Mouse (Mus musculus) stomach, embryonic 15.5 days (tissue): ENCODE results near the gene Vmn2r27. TPM values are rescaled to one million over a fixed set of nuclear protein-coding genes. Genes with fewer than 3 reads are reported as not detected.

Experiments
- ATAC-seq: fragments of 200-750 bp; cut with Nextera tagmentation; 2 replicates; pipeline ENCODE4 v1.8.0; 2017; ENCODE audit warnings: low read depth, moderate number of reproducible peaks, moderate TSS enrichment; ENCODE audit not compliant: insufficient read depth, low FRiP score
- H3K27ac ChIP-seq: fragments of 300-500 bp; sonication (generic); 2 replicates; pipeline ENCODE4 v1.5.1; 2015; ENCODE audit warnings: mild to moderate bottlenecking, inconsistent platforms
- H3K27me3 ChIP-seq: fragments of 300-500 bp; sonication (generic); replicated peaks from 2 replicates; pipeline ENCODE4 v1.6.1; 2015; ENCODE audit warnings: inconsistent platforms
- H3K36me3 ChIP-seq: fragments of 300-500 bp; sonication (generic); 2 replicates; pipeline ENCODE4 v1.6.1; 2015; ENCODE audit warnings: inconsistent platforms
- H3K4me1 ChIP-seq: fragments of 300-500 bp; sonication (generic); 2 replicates; pipeline ENCODE4 v1.6.1; 2015; ENCODE audit warnings: inconsistent platforms
- H3K4me2 ChIP-seq: fragments of 300-500 bp; sonication (generic); 2 replicates; pipeline ENCODE4 v1.6.1; 2015; ENCODE audit warnings: mild to moderate bottlenecking, inconsistent platforms
- H3K4me3 ChIP-seq: fragments of 300-500 bp; sonication (generic); replicated peaks from 2 replicates; pipeline ENCODE4 v1.5.1; 2015; ENCODE audit warnings: inconsistent platforms
- H3K9ac ChIP-seq: fragments of 300-500 bp; sonication (generic); 2 replicates; pipeline ENCODE4 v1.6.1; 2015; ENCODE audit warnings: inconsistent platforms
- H3K9me3 ChIP-seq: fragments of 300-500 bp; sonication (generic); 2 replicates; pipeline ENCODE4 v1.6.1; 2016; ENCODE audit warnings: inconsistent platforms
- WGBS: fragments of 180-500 bp; shearing (Covaris S2); methylation state at CpG from one replicate; pipeline ENCODE4 v1.1.7; 2015; 5-methylcytosine and 5-hydroxymethylcytosine counted together
- polyA plus RNA-seq: library from polyadenylated mRNA; unstranded; fragments of >200 nt; fragmentation: Nextera tagmentation; extraction: Ambion mirVana; gene quantifications from 2 replicates; pipeline ENCODE4 v1.2.1, GENCODE M21; 2015

The Vmn2r27 gene
- not detected in 2 replicates for polyA plus RNA-seq

DNA sequence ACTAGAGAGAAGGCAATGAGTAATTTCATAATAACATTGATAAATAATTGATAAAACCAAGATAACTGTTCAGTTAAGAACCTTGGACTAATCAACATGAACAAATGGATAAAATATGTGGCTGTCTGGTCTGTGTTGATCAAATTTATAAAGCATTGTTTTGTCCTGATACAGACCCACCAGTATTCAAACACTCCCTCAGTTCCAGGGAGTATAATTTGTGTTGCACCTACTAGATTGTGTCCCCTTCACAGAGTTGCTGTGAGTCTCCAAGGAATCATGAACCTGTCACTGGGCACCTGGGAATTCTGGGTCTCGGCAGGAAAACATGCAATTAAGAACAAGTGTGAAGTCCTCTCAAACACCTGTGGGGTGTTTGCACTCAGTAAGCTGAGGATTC lies at the start of gene Vmn2r27:
TSS of gene Vmn2r27 (minus strand) at position 101 of the 400 bp plus-strand sequence.
- Histone ChIP-seq H3K4me1 (no peaks in the 10 kb centered on the region), H3K27me3 (no peaks in the 10 kb centered on the region), H3K27ac (no peak within 1 kb of the TSS), H3K36me3 (no peaks in the 10 kb centered on the region), H3K4me3 (no peak within 1 kb of the TSS), H3K9ac (no peak within 1 kb of the TSS), H3K4me2 (no peak within 1 kb of the TSS), H3K9me3 (no peaks in the 10 kb centered on the region)
- ATAC-seq = no peak
- 64% methylated on average over 1 of the region's 1 CpGs for WGBS

DNA sequence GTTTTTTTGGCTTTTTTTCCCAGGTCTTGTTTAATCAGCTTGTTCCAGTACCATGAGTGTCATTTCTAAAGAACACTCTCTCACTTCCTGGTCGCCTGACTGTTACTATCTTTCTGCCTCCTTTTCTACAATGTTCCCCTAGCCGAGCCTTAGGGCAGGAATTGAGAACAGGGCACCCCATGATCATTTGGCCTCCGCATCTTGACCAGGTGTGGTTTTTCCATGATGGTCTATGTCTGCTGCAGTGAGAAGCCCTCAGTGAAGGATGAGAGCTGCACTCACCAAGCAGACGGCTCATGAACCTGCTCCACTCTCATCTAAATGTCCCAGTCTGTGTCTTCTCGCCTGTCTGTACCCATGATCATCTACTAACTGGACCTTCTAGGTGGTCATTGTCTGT lies 46.6 kb upstream of the Vmn2r27 start:
- ATAC-seq = no peak
- Histone ChIP-seq H3K4me2 (no peak overlapping the region), H3K9me3 (no peaks in the 10 kb centered on the region), H3K4me3 (no peak overlapping the region), H3K36me3 (no peaks in the 10 kb centered on the region), H3K9ac (no peak overlapping the region), H3K27ac (no peak overlapping the region), H3K27me3 (no peaks in the 10 kb centered on the region), H3K4me1 (no peaks in the 10 kb centered on the region)
- 78% methylated on average over 5 of the region's 5 CpGs for WGBS

DNA sequence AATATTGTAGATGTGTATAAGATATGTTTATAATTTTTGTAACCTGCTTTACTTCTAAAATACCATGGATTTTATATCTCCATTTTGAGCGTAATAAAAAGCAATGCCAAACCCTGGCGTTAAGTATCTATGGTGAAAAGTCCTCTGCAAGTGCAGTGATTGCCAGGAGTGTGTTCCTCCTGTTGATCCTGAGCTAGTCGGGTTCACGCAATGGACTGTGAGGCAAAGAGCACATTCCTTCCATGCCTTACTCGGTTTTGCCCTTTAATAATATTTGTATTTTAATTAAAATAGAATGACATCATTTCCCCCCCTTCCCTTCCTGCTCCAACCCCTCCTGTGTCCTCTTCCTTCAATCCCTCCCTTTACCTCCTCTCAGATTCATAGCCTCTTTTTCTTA lies 46.0 kb upstream of the Vmn2r27 start:
- H3K4me3 ChIP-seq = no peak overlapping the region
- no peaks in the 10 kb centered on the region for H3K36me3 ChIP-seq
- WGBS = 71% methylated on average over 5 of the region's 5 CpGs
- no peak overlapping the region for H3K27ac ChIP-seq
- no peak for ATAC-seq
- no peak overlapping the region for H3K9ac ChIP-seq
- H3K4me1 ChIP-seq = no peaks in the 10 kb centered on the region
- no peak overlapping the region for H3K4me2 ChIP-seq
- H3K27me3 ChIP-seq = no peaks in the 10 kb centered on the region
- H3K9me3 ChIP-seq = no peaks in the 10 kb centered on the region

DNA sequence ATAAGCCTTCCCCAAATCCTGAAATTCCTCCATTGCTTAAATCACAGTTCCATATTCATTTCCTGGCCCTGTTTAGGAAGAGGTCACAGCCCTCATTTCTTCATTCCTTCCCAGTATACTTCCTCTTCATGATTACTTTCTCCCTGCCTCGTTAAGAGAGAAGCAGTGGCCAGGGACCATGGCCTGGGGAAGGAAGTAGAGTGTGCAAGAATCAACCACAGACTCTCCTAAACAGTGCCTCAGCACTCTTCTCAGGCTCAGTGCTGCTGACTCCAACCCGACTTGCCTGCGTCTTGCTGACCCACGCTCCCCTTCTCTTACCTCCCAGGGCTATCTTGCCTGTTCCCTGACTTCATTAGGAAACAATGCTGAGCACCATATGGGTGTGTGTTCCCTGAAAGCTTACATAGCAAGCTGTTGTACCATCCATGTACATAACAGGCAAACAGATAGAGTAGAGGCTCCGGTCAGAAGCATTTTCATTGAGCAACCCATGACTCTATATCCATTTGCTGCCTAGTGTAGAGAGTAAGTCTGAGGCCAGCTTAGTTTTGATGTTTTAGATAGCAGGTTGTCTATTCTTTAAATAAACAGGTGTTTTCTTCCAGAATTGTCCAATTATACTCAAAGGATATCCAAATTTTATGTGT lies 41.7 kb upstream of the Vmn2r27 start:
- H3K9ac ChIP-seq = no peak overlapping the region
- no peak overlapping the region for H3K4me3 ChIP-seq
- H3K4me2 ChIP-seq = no peak overlapping the region
- H3K27ac ChIP-seq = no peak overlapping the region
- H3K9me3 ChIP-seq = no peaks in the 10 kb centered on the region
- 72% methylated on average over 5 of the region's 5 CpGs for WGBS
- no peaks in the 10 kb centered on the region for H3K27me3 ChIP-seq
- no peaks in the 10 kb centered on the region for H3K36me3 ChIP-seq
- ATAC-seq = no peak; the same call in 1 of the 2 replicates
- no peaks in the 10 kb centered on the region for H3K4me1 ChIP-seq

DNA sequence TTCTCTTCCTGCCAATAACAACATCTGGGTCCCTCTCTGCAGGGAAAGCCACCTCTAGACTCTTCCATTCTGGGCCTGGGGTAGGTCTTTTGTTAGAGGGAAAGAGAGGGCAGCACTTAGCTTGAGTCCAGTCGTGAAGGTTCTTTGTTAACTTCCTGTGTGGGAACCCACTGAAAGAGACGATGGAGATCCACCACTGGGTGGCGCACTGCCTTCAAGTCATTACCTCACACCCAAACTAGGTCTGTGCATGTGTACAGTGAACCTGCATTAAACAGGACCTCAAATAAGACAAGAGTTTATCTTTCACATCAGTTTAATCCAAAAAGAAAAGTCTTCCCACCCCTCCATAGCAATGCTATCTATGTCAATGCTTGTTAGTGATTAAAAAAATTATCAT lies 31.0 kb upstream of the Vmn2r27 start:
- H3K4me2 ChIP-seq = no peak overlapping the region
- H3K9ac ChIP-seq = no peak overlapping the region
- no peak overlapping the region for H3K27ac ChIP-seq
- no peaks in the 10 kb centered on the region for H3K4me1 ChIP-seq
- WGBS = 2% methylated on average over 3 of the region's 3 CpGs
- H3K9me3 ChIP-seq = no peaks in the 10 kb centered on the region
- no peak overlapping the region for H3K4me3 ChIP-seq
- ATAC-seq = no peak
- no peaks in the 10 kb centered on the region for H3K27me3 ChIP-seq
- no peaks in the 10 kb centered on the region for H3K36me3 ChIP-seq

DNA sequence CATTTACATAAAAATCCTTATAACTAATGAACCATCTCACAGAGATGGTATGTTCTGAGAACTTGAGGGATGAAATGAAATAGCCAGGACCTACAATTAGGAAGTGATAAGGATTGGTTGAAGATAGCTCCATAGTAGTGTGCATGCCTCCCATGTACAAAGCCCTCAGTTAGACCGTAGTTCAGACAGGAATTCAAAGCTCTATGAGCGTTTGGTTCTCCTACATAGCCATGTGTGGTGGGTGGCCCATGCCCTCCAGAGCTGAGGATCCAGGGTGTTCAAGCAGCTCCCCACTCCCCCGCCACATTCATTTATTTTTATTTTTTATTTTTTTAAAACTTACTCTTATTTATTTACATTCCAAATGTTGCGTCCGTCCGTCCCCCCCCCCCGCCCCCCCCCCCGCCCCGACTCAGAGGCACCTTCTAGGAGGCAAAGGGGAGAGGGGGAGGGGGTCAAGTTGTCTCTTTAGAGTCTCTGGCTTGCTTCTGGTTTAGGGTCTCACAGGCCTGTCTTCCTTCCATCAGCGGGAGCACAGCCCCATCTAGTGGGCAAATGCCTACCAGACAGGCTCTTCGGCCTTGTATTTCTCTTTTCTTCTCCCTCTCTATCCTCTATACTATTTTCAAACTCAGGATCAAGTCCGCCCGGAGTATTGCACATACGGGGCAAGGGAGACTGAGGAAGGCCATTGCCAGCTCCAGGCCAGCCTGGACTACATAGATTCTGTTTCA lies 28.7 kb upstream of the Vmn2r27 start:
- H3K4me2 ChIP-seq = no peak overlapping the region
- H3K9me3 ChIP-seq = no peaks in the 10 kb centered on the region
- whole genome bisulfite sequencing = 21% methylated on average over 11 of the region's 14 CpGs
- H3K27ac ChIP-seq = no peak overlapping the region
- H3K36me3 ChIP-seq = no peaks in the 10 kb centered on the region
- no peak overlapping the region for H3K4me3 ChIP-seq
- no peaks in the 10 kb centered on the region for H3K4me1 ChIP-seq
- H3K27me3 ChIP-seq = no peaks in the 10 kb centered on the region
- no peak overlapping the region for H3K9ac ChIP-seq
- ATAC-seq = peak; percentile 66

DNA sequence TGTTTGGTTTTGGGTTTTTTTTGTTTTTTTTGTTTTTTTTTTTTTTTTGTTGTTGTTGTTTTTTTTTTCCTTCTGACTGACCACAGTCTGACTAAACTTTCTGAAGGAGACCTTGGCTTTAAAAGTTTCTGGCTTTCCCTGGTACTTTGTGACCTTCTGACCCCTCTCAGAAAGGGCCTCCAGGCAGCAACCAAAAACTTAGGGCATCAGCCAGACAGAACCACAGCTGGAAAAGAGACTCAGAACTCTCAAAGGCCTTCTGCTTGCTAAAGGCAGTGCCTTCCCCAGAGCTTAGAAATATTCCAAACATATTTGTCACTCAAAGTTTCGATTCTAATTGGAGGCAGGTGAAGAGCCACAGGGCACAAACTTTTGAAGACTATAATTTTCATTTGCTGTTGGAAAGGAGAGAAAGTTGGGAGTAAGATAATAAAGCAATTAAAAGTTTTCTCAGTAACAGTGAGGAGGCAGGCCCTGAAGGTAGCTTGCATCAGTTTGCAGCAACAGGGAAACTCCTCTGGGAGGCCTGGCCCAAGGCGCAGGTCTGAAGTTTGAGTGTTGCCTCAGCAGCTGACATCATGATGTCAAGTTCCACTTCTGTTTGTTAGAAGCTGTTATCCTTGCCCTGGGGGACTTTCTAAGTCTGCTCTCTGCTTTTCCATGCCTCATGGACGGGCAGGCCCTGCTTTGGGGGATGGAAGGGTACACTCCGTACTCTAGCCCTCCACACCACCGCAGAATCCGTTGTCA lies 24.2 kb upstream of the Vmn2r27 start:
- Histone ChIP-seq H3K4me1 (no peaks in the 10 kb centered on the region), H3K9me3 (no peaks in the 10 kb centered on the region), H3K4me2 (no peak overlapping the region), H3K9ac (no peak overlapping the region), H3K4me3 (no peak overlapping the region), H3K27ac (no peak overlapping the region), H3K36me3 (no peaks in the 10 kb centered on the region), H3K27me3 (no peaks in the 10 kb centered on the region)
- ATAC-seq = no peak
- WGBS = 80% methylated on average over 6 of the region's 6 CpGs

DNA sequence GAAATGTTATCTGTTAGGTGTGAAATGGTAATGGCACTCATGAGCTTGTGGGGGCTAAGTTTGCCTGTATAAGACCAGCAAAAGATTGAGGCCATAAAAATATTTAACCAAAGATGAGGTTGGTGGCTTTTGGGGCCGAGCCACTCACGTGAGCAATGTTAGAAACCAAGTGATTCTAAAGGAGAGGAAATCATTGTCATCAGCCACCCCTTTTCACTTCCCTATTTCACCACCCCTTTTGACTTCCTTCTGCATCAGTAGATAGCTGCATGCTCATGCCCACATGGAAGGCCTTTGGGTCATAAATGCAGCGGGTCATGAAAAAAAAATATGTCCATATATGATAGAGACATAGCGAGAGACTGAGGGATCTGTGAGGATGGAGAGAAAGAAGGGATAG lies 29.5 kb downstream of the Vmn2r27 start:
- H3K27me3 ChIP-seq = no peaks in the 10 kb centered on the region
- H3K9me3 ChIP-seq = no peaks in the 10 kb centered on the region
- H3K27ac ChIP-seq = no peak overlapping the region
- no peak overlapping the region for H3K4me2 ChIP-seq
- H3K4me3 ChIP-seq = no peak overlapping the region
- H3K4me1 ChIP-seq = no peaks in the 10 kb centered on the region
- H3K36me3 ChIP-seq = no peaks in the 10 kb centered on the region
- ATAC-seq = no peak
- H3K9ac ChIP-seq = no peak overlapping the region
- WGBS = 71% methylated on average over 4 of the region's 4 CpGs

DNA sequence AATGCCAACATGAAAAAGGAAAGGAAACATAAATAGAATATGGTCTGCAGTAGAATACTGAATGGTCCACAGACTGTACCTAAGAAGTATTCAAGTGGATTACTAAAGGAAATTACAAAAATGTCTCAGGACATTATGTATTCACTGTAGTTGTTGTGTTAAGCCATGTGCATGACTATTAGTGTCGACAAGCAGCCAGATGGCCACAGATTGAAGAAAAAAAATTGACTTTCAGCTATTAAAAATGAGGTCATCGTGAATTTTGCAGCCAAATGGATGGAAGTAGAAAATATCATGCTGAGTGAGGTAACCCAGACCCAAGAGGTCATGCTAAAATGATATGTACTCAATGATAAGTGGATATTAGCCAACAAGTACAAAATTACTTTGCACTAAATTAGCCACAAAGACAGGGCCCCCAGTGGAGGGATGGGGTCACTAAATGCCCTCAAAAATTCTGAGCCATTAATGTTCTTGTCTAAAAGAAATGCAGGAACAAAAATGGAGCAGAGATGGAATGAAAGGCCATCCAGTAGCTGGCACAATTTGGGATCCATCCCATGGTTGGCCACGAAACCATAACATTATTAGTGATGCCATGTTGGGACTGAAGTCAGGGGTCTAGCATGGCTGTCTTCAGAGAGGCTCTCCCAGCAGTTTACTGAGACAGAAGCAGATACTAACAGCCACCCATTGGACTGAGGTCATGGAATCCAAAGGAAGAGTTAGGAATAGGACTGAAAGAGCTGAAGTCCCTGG lies 63.0 kb downstream of the Vmn2r27 start:
- WGBS = 72% methylated on average over 3 of the region's 3 CpGs
- no peak for ATAC-seq
- Histone ChIP-seq H3K9ac (no peak overlapping the region), H3K9me3 (no peaks in the 10 kb centered on the region), H3K4me1 (no peaks in the 10 kb centered on the region), H3K4me2 (no peak overlapping the region), H3K27ac (no peak overlapping the region), H3K4me3 (no peak overlapping the region), H3K36me3 (no peaks in the 10 kb centered on the region), H3K27me3 (no peaks in the 10 kb centered on the region)

DNA sequence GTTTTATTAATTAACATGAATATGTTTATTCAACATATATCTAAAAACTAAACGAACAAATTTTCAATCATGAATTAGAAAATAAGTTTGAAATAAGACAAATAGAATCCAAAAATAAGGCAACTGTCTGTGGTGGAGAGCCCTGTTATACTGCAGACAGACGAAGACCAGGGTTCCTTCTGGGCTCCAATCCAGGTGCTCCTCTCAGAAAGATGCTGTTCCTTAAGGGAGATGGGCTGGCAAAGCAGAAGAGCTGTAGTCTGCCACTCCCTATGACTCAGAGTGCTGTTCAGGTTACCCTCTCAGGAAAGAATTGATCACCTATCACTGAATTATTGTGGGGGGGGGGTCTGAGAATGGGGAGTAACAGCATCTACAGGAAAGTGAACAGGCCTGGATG lies 65.1 kb downstream of the Vmn2r27 start:
- Histone ChIP-seq H3K4me1 (no peaks in the 10 kb centered on the region), H3K27ac (no peak overlapping the region), H3K9me3 (no peaks in the 10 kb centered on the region), H3K4me3 (no peak overlapping the region), H3K9ac (no peak overlapping the region), H3K27me3 (no peaks in the 10 kb centered on the region), H3K36me3 (no peaks in the 10 kb centered on the region), H3K4me2 (no peak overlapping the region)
- WGBS = 67% methylated on average over 2 of the region's 2 CpGs
- ATAC-seq = no peak

DNA sequence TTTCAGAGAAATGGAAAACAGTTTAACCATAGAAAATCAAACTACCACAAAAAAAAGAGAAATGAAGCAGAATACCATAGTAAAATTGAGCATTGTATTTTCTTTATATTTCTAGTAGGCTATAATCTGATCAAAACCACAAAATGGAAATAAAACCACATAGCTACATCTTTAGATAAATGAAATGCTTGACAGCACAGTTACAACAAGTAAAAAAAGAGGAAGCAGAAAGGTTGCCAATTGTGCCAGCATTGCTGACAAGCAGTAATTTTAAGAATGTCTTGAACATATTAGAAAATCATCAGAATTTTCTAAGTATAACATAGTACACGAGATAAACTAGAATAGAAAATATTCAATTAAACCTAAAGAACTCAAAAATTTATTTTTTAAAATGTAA lies 81.8 kb downstream of the Vmn2r27 start:
- Histone ChIP-seq H3K4me3 (no peak overlapping the region), H3K4me2 (no peak overlapping the region), H3K27ac (no peak overlapping the region), H3K27me3 (no peaks in the 10 kb centered on the region), H3K9me3 (no peaks in the 10 kb centered on the region), H3K36me3 (no peaks in the 10 kb centered on the region), H3K9ac (no peak overlapping the region), H3K4me1 (no peaks in the 10 kb centered on the region)
- no peak for ATAC-seq
- 30% methylated on average over 1 of the region's 1 CpGs for WGBS
